Mouse (Mus musculus): ENCODE results near the gene Gm37240.

GRCm38 (mm10) chr3:84936956-84937355 is 950.4 kb downstream of the Gm37240 start:
- TF ChIP-seq POLR2A (IDR thresholded peaks at IDR 0.05; ENCODE audit: borderline replicate concordance, control insufficient read depth, low read depth, low read length) = no peak
- no peak for TF ChIP-seq CTCF (IDR thresholded peaks at IDR 0.05; ENCODE audit: control insufficient read depth, insufficient read depth, low read length)
